Mouse (Mus musculus) CH12.LX (cell line): ENCODE measurements at regions not wholly inside any gene's neighbourhood (a gene's known extent, or its start where the extent isn't known, plus 50 kb on each side); places are given as distances from the start of the nearest gene placed in this dataset.

Experiments
- CTCF ChIP-seq, 2 experiments: IDR thresholded peaks in 1 of 2; conservative IDR thresholded peaks in 1 of 2; 2 replicates each; pipeline ENCODE4 v1.5.1; 2011 to 2012; ENCODE audit warnings: low read depth in 2 of 2, low read length in 2 of 2, improper control_type of control experiment in 1 of 2, inconsistent platforms in 1 of 2, mild to moderate bottlenecking in 1 of 2, moderate library complexity in 1 of 2
- ELF1 ChIP-seq: IDR thresholded peaks from 2 replicates; pipeline ENCODE4 v1.6.1; 2014; ENCODE audit warnings: low read depth, mild to moderate bottlenecking, inconsistent platforms, low read length, improper control_type of control experiment
- EP300 ChIP-seq: IDR thresholded peaks from 2 replicates; pipeline ENCODE4 v1.6.1; 2011; ENCODE audit warnings: low read length, improper control_type of control experiment
- JUND ChIP-seq: conservative IDR thresholded peaks from 2 replicates; pipeline ENCODE4 v1.6.1; 2011; ENCODE audit warnings: low read depth, low read length, improper control_type of control experiment

DNA sequence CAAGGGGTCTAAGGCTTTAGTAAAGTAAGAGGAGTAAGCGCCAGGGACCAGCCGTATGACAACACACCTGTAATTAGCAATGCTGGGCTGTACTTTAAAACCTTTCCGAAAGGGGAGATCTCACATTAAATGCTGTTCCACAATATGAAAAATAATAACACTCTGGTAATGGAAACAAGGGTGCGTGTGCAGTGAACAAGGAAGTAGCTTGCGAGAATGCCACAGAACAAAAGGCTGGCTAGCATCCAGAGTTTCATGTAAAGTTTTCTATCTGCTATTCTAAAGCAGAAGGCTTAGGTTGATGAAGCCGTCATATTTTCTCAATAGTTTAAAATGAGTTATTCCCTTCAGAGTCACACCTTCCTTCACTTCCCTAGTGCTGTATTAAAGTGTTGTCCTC lies 83.6 kb downstream of the Car2 start:
- no peak for TF ChIP-seq EP300
- no peak for TF ChIP-seq CTCF (conservative IDR thresholded peaks at IDR 0.05 in 1 of 2, IDR thresholded peaks at IDR 0.05 in 1 of 2; ENCODE audit: low read depth in 2 of 2, low read length in 2 of 2)
- no peak for TF ChIP-seq JUND
- TF ChIP-seq ELF1, result no peak
